Mouse (Mus musculus) ovary, adult 18-20 months (tissue): ENCODE data around the gene Zfp764.
"Not testable (repeated sequence)": the region's sequence is repeated elsewhere in the genome, so short reads cannot be mapped to it uniquely, and the experiment has no call there.

Source experiments
- DNase-seq: peaks from one replicate; pipeline ENCODE4 v3.0.0; 2022; ENCODE audit warnings: low spot score, mixed read lengths

Gene Zfp764

GRCm38 (mm10) chr7:127390306-127390705, 16.3 kb downstream of the Zfp764 start:
- DNase-seq, result no peak

- DNase-seq, result not testable (repeated sequence)
These were observed 18.4 kb downstream of the Zfp764 start for GRCm38 (mm10) chr7:127388201-127388600.

GRCm38 (mm10) chr7:127386641-127387392, 19.8 kb downstream of the Zfp764 start, which contains the start of gene 9130019O22Rik:
Gene 9130019O22Rik (minus strand): TSS chr7:127387166.
- peak; percentile 82 for DNase-seq

GRCm38 (mm10) chr7:127385560-127385959, 21.1 kb downstream of the Zfp764 start:
- not testable (repeated sequence) for DNase-seq

GRCm38 (mm10) chr7:127378310-127378921, 28.2 kb downstream of the Zfp764 start:
- DNase-seq, result no peak

- peak; percentile 86 for DNase-seq
These were observed 31.1 kb downstream of the Zfp764 start, which contains the start of gene Zfp747 for GRCm38 (mm10) chr7:127375271-127376245. Gene Zfp747 (minus strand): TSS chr7:127376050.

GRCm38 (mm10) chr7:127371870-127372269, 34.8 kb downstream of the Zfp764 start:
- DNase-seq, result not testable (repeated sequence)

GRCm38 (mm10) chr7:127371213-127371612, 35.4 kb downstream of the Zfp764 start:
- DNase-seq, result no peak

GRCm38 (mm10) chr7:127366249-127366648, 40.4 kb downstream of the Zfp764 start:
- DNase-seq, result no peak

- DNase-seq, result no peak
These were observed 42.5 kb downstream of the Zfp764 start for GRCm38 (mm10) chr7:127364166-127364565.

- DNase-seq, result no peak
These were observed 43.1 kb downstream of the Zfp764 start for GRCm38 (mm10) chr7:127363475-127363921.

GRCm38 (mm10) chr7:127362418-127362817, 44.2 kb downstream of the Zfp764 start:
- not testable (repeated sequence) for DNase-seq

- no peak for DNase-seq
These were observed 45.2 kb downstream of the Zfp764 start for GRCm38 (mm10) chr7:127361449-127361848.

GRCm38 (mm10) chr7:127360265-127360664, 46.4 kb downstream of the Zfp764 start:
- DNase-seq, result no peak

GRCm38 (mm10) chr7:127358472-127358871, 48.1 kb downstream of the Zfp764 start:
- DNase-seq, result no peak

- no peak for DNase-seq
These were observed 48.8 kb downstream of the Zfp764 start for GRCm38 (mm10) chr7:127357871-127358270.

GRCm38 (mm10) chr7:127355796-127356195, 50.8 kb downstream of the Zfp764 start:
- DNase-seq, result no peak
